Mouse (Mus musculus): ENCODE results near the gene Srrd. TPM values are rescaled to one million over a fixed set of nuclear protein-coding genes. Genes with fewer than 3 reads are reported as not detected.

Srrd gene
- polyA plus RNA-seq, 1 experiment from 2014 or later: 45.7 TPM

DNA sequence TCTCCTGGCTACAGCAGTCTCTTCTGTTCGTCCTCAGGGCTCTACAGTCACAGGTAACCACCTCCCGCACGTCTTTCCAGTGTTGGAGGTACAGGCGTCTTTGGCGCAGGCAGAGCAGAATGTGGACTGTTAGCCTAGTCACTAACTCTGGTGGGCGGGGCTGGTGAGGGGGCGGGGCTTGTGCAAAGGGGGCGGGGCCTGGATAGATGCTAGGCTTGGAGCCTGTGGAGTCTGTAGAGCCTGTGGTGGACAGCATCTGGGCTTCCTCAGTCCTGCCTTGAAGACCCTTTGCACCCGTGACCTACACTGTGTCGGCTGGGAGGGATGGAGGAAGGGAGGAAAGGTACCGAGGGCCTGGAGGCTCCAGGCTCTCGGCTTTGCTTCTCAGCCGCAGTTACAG is 13.1 kb upstream of the Srrd start, which contains the start of gene Gm6583:
TSS of gene Gm6583 (minus strand) at position 124 of the 400 bp plus-strand sequence.
- H3K9ac ChIP-seq: no peak within 1 kb of the TSS
- H3K9me3 ChIP-seq: no peaks in the 10 kb centered on the region
- H3K4me1 ChIP-seq: no peaks in the 10 kb centered on the region
- H3K27me3 ChIP-seq: no peaks in the 10 kb centered on the region
- peak; percentile 39; the same call in 1 of the 2 replicates for ATAC-seq (ENCODE audit: borderline replicate concordance, extremely low read depth, low FRiP score, low TSS enrichment)
- H3K4me2 ChIP-seq: no peak within 1 kb of the TSS
- no peak within 1 kb of the TSS for H3K27ac ChIP-seq
- WGBS: 60% methylated on average over 13 of the region's 13 CpGs
- peaks cover 3% of the 10 kb centered on the region; the same call in 1 of the 2 replicates for H3K36me3 ChIP-seq
- no peak within 1 kb of the TSS for H3K4me3 ChIP-seq

DNA sequence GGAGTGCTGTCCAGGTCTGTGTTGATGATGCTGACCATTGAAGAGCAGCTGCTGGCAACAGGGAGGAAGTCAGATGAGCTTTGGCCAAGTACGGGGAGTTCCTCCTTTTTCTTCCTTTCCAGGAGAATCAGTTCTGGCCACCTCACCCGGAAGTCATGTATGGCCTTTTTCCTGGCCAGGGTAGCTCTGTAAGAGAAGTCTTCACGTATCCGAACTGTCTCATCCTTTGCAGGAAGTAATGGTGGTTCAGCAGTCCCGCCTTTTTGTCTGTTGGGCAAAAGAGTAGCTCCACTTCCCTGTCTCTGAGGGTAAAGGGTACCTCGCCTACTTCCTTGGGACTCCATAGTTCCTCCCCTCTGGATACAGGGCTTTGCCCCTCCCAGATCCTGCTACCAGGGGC is 12.7 kb upstream of the Srrd start:
- 77% methylated on average over 6 of the region's 6 CpGs for WGBS
- H3K36me3 ChIP-seq: peaks cover 5% of the 10 kb centered on the region; the same call in 1 of the 2 replicates

DNA sequence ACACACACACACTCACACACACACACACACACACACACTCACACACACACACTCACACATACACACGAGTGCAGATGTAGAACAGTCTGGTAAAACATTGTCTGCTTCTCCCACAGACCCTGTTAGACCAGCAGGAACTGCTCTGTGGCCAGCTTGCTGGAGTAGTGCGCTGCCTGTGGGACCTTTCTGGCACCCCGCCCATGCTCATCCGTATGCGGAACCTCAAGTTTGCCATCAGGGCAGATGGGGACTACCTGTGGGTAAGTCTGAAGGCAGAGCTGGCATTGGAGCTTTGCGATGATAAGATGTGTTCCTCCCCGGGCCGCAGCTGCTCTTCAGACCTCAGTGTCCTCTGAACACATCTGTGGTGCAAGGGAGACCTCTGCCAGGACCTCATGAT is 6.3 kb upstream of the Srrd start:
- no peak overlapping the region for H3K4me3 ChIP-seq
- no peak overlapping the region for H3K4me2 ChIP-seq
- no peak for ATAC-seq (ENCODE audit: borderline replicate concordance, extremely low read depth, low FRiP score, low TSS enrichment)
- no peaks in the 10 kb centered on the region for H3K27me3 ChIP-seq
- 84% methylated on average over 8 of the region's 8 CpGs for WGBS
- H3K36me3 ChIP-seq: peaks cover 15% of the 10 kb centered on the region
- H3K9me3 ChIP-seq: no peaks in the 10 kb centered on the region
- H3K4me1 ChIP-seq: peaks cover 3% of the 10 kb centered on the region; the same call in 1 of the 2 replicates
- H3K27ac ChIP-seq: no peak overlapping the region
- H3K9ac ChIP-seq: no peak overlapping the region

More for the DNA sequence above, 12.7 kb upstream of the Srrd start:
- Histone ChIP-seq H3K27me3 (no peaks in the 10 kb centered on the region), H3K4me1 (no peaks in the 10 kb centered on the region), H3K4me3 (no peak overlapping the region), H3K4me2 (no peak overlapping the region), H3K9ac (no peak overlapping the region), H3K9me3 (no peaks in the 10 kb centered on the region), H3K27ac (no peak overlapping the region)
- no peak for ATAC-seq (ENCODE audit: borderline replicate concordance, extremely low read depth, low FRiP score, low TSS enrichment)

DNA sequence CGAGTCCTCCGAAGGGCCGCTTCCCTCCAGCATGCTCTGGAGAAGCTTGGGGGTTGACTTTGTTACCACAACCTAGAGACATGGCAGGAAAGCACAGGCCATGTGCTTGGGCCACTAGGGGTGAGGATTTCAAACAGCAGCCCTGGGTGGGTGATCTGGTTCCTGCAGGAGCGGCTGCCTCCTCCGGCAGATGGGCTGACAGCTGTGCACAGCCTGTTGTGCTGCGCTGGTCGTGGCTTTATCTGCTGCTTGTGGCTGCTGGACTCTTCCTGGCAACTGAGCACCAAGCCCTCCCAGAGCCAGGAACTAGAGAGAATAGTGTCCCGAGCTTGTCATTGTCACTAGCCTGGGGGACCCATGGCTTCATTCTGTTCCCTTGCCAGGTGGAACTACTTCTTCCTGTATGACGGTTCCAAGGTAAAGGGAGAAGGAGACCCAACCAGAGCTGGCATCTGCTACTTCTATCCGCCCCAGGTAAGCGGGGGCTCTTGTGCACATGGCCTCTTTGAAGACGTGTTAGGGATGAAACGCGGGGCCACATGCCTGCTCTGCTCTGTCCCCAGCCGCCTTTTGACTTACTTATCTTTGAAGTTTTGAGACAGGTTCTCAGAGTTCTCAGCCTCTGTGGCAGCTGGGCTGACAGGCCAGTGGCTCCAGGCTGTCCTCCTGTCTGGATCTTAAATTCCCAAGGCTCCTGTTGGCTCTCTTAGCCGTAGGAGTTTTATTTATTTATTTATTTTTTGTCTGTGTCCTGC is 3.5 kb upstream of the Srrd start:
- no peaks in the 10 kb centered on the region for H3K9me3 ChIP-seq
- no peak overlapping the region for H3K4me2 ChIP-seq
- H3K4me1 ChIP-seq: peaks cover 19% of the 10 kb centered on the region
- no peak overlapping the region for H3K9ac ChIP-seq
- peaks cover 15% of the 10 kb centered on the region for H3K36me3 ChIP-seq
- H3K27ac ChIP-seq: no peak overlapping the region
- no peak overlapping the region for H3K4me3 ChIP-seq
- 82% methylated on average over 16 of the region's 16 CpGs for WGBS
- H3K27me3 ChIP-seq: no peaks in the 10 kb centered on the region
- ATAC-seq (ENCODE audit: borderline replicate concordance, extremely low read depth, low FRiP score, low TSS enrichment): no peak

DNA sequence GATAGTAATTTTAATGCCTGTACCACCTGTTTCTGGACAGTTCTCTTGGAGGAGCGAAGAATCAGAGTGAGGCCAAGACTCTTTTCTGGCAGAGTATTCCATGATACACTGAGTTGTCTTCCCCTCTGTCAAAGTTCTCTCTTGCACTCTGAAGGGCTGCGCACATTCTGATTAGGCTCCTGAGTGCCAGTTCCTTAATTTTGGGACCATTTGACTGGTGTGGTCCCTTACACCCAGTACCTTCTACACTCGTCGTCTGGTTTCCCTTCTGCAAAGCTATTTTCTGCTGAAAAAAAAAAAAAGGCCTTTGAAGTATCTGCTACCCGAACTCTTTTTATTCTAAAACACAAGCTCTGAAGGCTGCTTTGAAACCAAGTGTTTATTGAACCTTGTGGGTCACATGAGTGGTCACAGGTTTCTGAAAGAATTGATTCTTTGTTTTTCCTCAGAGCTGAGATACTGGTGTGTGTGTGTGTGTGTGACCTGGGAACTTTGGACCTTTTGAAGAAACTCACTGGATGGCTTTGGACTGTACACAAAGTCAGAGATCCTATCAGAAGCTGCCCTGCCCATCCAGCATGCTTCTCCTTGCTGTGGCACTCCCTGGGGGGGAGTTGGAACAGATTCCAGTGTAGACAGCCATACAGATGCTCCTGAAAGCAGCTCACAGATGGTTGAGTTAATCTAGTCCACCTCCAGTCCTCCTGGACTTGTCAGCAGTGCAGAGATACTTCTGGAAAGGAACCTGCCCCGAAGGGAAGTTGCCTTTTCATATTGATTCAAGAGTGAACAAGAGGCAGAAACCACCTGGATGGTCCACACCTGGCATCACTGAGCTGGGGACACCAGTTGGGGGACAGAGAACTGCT is 1.5 kb upstream of the Srrd start:
- Histone ChIP-seq H3K27me3 (no peaks in the 10 kb centered on the region), H3K9me3 (no peaks in the 10 kb centered on the region), H3K4me3 (peak overlapping the region; percentile 99; the same call in 1 of the 2 replicates), H3K27ac (no peak overlapping the region), H3K36me3 (peaks cover 5% of the 10 kb centered on the region; the same call in 1 of the 2 replicates), H3K9ac (no peak overlapping the region), H3K4me2 (peak overlapping the region; percentile 83; the same call in 1 of the 2 replicates), H3K4me1 (peaks cover 20% of the 10 kb centered on the region)
- 69% methylated on average over 6 of the region's 6 CpGs for WGBS
- ATAC-seq (ENCODE audit: borderline replicate concordance, extremely low read depth, low FRiP score, low TSS enrichment): no peak

DNA sequence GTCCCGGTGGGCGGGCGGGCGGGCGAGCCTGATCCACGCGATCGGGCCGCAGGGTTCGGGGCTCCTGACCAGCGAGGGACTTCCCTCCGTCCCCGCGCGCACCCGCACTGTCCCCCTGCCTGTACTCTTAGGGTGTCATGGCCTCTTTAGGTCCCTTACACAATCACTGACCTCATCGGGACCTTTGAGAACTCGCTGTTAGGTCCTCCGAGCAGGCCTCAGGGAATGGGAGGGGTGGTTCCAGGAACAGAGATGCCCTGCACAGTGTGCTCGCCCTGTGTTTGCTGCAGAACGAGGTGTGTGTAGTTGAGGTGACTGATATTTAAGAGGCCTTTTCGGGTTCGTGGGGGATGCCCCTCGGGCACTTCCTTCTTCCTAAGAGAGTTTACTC is 360 bp upstream of the Srrd start:
- peak overlapping the region; percentile 81 for H3K9ac ChIP-seq
- H3K4me1 ChIP-seq: peaks cover 20% of the 10 kb centered on the region
- H3K27ac ChIP-seq: peak overlapping the region; percentile 41; the same call in 1 of the 2 replicates
- H3K4me3 ChIP-seq: peak overlapping the region; percentile 99
- peak overlapping the region; percentile 83 for H3K4me2 ChIP-seq
- H3K27me3 ChIP-seq: no peaks in the 10 kb centered on the region
- ATAC-seq (ENCODE audit: borderline replicate concordance, extremely low read depth, low FRiP score, low TSS enrichment): peak; percentile 69; the same call in 1 of the 2 replicates
- peaks cover 12% of the 10 kb centered on the region for H3K36me3 ChIP-seq
- under 1% methylated on average over 24 of the region's 24 CpGs for WGBS
- no peaks in the 10 kb centered on the region for H3K9me3 ChIP-seq

DNA sequence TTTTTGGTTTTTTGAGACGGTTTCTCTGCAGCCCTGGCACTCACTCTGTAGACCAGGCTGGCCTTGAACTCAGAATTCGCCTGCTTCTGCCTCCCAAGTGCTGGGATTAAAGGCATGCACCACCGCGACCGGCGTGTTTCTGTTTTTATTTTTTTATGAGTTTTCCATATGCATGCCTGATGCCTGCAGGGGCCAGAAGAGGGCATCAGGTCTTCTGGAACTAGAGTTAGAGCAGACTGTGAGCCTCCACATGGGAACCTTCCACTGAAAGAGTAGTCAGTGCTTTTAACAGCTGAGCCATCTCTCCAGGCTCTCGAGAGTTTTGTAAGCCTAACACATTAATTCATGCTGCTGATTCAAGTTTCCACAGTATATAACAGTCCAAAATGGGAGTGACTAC is 3.6 kb downstream of the Srrd start:
- Histone ChIP-seq H3K9me3 (no peaks in the 10 kb centered on the region), H3K4me1 (peaks cover 16% of the 10 kb centered on the region), H3K4me3 (no peak overlapping the region), H3K27me3 (no peaks in the 10 kb centered on the region), H3K36me3 (peaks cover 52% of the 10 kb centered on the region), H3K27ac (no peak overlapping the region), H3K9ac (no peak overlapping the region), H3K4me2 (no peak overlapping the region)
- WGBS: 67% methylated on average over 7 of the region's 7 CpGs
- ATAC-seq (ENCODE audit: borderline replicate concordance, extremely low read depth, low FRiP score, low TSS enrichment): no peak

DNA sequence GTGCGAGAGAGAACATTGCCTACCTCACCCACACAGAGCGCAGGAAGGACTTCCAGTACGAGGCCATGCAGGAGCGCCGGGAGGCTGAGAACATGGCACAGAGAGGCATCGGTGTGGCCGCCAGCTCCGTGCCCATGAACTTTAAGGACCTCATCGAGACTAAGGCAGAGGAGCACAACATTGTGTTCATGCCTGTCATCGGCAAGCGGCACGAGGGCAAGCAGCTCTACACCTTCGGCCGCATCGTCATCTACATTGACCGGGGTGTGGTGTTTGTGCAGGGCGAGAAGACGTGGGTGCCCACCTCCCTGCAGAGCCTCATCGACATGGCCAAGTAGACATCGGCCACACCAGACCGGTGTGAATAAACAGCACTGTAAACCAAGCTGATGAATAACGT is 5.8 kb downstream of the Srrd start:
- Histone ChIP-seq H3K4me3 (no peak overlapping the region), H3K4me2 (no peak overlapping the region), H3K36me3 (peaks cover 74% of the 10 kb centered on the region), H3K4me1 (peaks cover 7% of the 10 kb centered on the region), H3K27me3 (no peaks in the 10 kb centered on the region), H3K9me3 (no peaks in the 10 kb centered on the region), H3K9ac (no peak overlapping the region), H3K27ac (no peak overlapping the region)
- WGBS: 93% methylated on average over 22 of the region's 22 CpGs
- no peak for ATAC-seq (ENCODE audit: borderline replicate concordance, extremely low read depth, low FRiP score, low TSS enrichment)

DNA sequence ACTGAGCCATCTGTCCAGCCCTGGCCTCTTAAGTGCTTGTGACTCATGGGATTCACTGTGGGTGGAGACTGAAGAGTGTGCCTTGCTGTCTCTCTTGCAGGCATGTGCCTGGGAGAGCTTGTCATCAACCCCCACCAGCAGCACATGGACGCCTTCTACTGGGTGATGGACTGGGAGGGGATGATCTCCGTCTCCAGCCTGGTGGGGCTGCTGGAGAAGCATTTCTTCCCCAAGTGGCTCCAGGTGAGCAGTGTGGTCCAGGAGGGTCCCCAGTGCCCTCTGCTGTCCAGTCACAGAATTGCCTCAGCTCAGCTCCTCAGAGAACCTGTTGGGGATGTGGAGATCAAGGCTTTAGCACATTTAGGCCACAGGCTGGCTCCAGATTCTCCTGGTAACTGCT is 7.4 kb downstream of the Srrd start:
- no peak overlapping the region for H3K4me3 ChIP-seq
- ATAC-seq (ENCODE audit: borderline replicate concordance, extremely low read depth, low FRiP score, low TSS enrichment): no peak

DNA sequence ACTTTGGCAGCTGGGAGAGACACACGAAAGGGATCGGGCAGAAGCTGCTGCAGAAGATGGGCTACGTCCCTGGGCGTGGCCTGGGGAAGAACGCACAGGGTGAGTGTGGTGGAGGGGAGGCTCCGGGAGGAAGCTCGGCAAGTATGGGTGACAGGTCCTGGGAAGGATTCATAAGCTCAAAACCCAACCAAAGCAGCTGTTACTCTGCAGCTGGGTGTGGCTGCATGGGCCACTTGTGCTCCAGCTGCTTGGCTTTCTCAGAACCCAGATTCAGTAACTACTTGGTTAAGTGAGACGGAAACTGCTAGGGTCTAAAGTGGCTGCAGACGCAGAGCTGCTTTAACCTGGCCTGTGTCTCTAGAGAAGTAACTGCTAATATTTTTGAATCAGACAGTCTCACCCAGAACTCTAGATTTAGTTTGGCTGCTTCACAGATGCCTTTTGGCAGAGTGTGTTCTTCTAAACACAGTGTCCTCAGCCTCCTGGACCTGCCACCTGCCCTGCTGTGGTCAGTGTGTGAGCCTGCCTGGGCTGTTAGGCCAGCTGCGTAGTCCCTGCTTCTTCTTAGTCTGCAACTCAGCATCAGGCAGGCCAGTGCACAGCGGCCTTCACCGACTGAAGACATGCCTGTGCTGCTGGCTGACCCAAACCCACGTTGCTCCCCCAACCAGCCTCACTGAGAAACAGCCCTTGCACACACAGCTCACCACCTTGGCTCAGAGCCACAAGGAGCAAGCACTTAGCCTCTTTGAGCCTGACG is 12.9 kb downstream of the Srrd start:
- WGBS: 89% methylated on average over 14 of the region's 14 CpGs

More for the DNA sequence above, 7.4 kb downstream of the Srrd start:
- Histone ChIP-seq H3K4me1 (no peaks in the 10 kb centered on the region), H3K27ac (no peak overlapping the region), H3K4me2 (no peak overlapping the region), H3K9ac (no peak overlapping the region), H3K27me3 (no peaks in the 10 kb centered on the region), H3K9me3 (no peaks in the 10 kb centered on the region), H3K36me3 (peaks cover 89% of the 10 kb centered on the region)
- 11% methylated on average over 2 of the region's 2 CpGs for WGBS

DNA sequence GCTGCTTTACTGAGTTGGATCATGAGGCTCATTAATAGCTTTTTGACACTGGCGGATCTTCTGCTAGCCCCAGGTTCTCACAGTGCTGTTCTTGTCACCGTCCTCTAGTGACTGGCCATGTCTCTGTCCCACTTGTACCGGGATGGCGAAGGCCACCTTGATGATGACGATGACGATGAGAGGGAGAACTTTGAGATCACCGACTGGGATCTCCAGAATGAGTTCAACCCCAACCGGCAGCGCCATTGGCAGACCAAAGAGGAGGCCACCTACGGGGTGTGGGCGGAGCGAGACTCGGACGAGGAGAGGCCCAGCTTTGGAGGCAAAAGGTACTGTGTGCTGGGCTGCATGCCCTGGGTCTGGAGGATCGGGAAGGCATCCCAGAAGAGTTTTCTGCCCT is 15.0 kb downstream of the Srrd start:
- 92% methylated on average over 15 of the region's 15 CpGs for WGBS
- Histone ChIP-seq H3K27me3 (no peaks in the 10 kb centered on the region), H3K4me1 (peaks cover 24% of the 10 kb centered on the region), H3K9ac (no peak overlapping the region), H3K4me2 (no peak overlapping the region), H3K4me3 (no peak overlapping the region), H3K36me3 (peaks cover 49% of the 10 kb centered on the region), H3K9me3 (no peaks in the 10 kb centered on the region), H3K27ac (no peak overlapping the region)
- no peak for ATAC-seq (ENCODE audit: borderline replicate concordance, extremely low read depth, low FRiP score, low TSS enrichment)

More for the DNA sequence above, 12.9 kb downstream of the Srrd start:
- H3K27me3 ChIP-seq: no peaks in the 10 kb centered on the region
- H3K4me2 ChIP-seq: no peak overlapping the region
- H3K9me3 ChIP-seq: no peaks in the 10 kb centered on the region
- H3K27ac ChIP-seq: no peak overlapping the region
- H3K9ac ChIP-seq: no peak overlapping the region
- no peak for ATAC-seq (ENCODE audit: borderline replicate concordance, extremely low read depth, low FRiP score, low TSS enrichment)
- H3K36me3 ChIP-seq: peaks cover 71% of the 10 kb centered on the region
- H3K4me1 ChIP-seq: peaks cover 18% of the 10 kb centered on the region
- no peak overlapping the region for H3K4me3 ChIP-seq

All from lung, embryonic 15.5 days (tissue).